Mouse (Mus musculus): ENCODE results near the gene Edem3.

Edem3 gene

GRCm38 (mm10) chr1:151754881-151755659, at the start of gene Edem3:
TSS of gene Edem3 (plus strand) at chr1:151755371.
- peak; percentile 98 for DNase-seq (ENCODE audit: low spot score in 2 of 2)

DNA sequence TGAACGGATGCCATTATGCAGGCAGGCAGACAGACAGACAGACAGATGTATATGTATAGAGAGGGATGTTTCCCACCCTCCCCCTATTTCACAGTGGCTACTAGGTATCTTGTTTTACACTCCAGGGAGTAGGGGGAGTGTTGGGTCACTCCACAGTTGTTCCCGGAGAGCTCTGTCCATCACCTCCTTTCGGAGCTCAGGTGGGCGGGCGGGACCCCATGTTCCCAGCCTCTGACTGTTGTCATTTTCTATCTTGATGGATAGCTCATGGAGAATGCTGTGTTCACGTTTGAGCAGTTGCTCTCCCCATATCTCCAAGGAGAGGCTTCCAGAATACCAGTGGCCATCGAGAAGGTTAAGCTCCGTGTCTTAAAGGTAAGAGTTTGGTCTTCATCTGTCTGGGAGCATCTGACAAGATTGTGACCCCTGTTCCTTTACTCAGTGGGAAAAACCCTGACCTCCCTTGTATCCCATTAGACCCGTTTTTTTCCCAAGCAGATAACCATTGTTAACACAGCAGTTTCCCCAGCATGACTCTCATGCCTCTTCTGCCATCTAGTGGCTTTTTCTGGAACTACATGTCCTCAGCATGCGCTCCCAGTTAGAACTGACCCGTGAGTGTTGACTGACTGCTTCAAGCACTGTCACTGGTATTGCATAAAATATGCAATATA, 49.3 kb upstream of the Edem3 start:
- DNase-seq (ENCODE audit: low spot score in 2 of 2) = peak; percentile 69 to 73

- no peak for DNase-seq (ENCODE audit: low spot score in 2 of 2)
These were observed 48.8 kb upstream of the Edem3 start for GRCm38 (mm10) chr1:151706397-151706752.

GRCm38 (mm10) chr1:151708966-151709733, 46.0 kb upstream of the Edem3 start:
- DNase-seq (ENCODE audit: low spot score in 2 of 2) = no peak

DNA sequence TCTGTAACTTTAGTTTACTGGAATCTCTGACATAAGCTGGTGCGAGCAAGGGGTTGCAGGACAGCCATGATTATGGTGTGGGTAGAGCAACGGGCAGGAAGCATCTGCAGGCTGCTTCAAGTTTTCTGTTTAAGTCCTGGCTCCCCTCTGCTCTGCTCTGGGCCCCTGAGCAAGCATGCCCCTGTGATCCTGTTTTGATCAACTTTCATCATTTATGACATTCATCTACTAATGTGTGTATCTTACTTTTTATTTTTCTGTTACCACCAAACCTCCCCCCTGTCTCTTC, 45.5 kb upstream of the Edem3 start:
- no peak for DNase-seq (ENCODE audit: low spot score in 2 of 2)

- DNase-seq (ENCODE audit: low spot score in 2 of 2) = no peak
These were observed 44.6 kb upstream of the Edem3 start for GRCm38 (mm10) chr1:151710424-151711055.

DNA sequence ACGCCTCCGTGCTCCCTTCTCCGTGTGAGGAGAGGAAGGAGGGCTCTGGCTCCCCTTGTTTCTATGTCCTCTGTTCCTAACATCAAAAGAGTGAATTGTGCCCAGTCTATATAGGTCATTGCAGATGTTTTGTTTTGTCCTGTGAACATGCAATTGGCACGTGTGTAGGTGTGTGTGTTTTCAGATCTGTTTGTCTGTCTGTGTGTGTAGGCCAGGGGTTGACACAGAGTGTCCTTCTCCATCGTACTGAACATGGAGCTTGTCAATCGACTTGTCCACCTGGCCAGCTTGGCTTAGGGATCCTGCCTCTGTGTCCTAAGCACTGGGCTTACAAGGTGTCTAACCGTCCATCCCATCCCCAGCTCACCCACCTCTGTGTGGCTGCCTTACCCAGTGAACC, 44.1 kb upstream of the Edem3 start:
- no peak for DNase-seq (ENCODE audit: low spot score in 2 of 2)

- no peak for DNase-seq (ENCODE audit: low spot score in 2 of 2)
These were observed 42.5 kb upstream of the Edem3 start for GRCm38 (mm10) chr1:151712664-151713063.

DNA sequence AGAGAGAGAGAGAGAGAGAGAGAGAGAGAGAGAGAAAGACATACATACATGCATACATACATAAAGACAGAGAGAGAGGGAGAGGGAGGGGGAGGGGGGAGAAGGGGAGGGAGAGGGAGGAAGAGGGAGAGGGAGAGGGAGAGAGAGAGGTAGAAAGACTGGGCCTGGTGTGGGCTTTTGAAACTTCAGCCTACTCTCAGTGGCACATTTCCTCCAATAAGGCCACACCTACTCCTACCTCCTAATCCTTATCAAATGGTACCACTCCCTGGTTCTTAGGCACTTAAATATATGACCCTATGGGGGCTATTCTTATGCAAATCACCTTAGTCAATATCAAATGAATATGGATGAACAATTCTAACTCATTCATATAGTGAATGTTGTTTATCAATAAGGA, 41.5 kb upstream of the Edem3 start:
- no peak for DNase-seq (ENCODE audit: low spot score in 2 of 2)

- DNase-seq (ENCODE audit: low spot score in 2 of 2) = no peak
These were observed 39.0 kb upstream of the Edem3 start for GRCm38 (mm10) chr1:151716024-151716710.

DNA sequence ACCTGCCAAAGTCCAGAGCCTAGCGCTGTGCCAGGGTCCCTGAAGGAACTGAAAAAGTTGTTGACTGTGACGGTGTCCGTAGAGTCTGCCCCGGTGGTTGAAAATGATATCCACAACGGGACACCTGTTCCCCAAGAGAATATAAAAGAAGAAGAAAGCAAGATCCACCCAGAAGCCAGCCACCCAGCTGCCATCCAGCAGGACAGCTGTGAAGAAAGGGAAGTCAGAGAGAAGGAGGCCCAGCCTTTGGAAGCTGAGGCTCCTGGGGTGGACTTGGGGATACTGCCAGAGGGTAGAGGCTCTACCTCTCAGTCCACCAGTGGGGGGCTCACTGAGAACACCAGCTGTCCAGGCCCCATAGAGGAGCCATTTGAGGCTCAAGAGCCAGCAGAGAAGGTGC, 37.5 kb upstream of the Edem3 start:
- DNase-seq (ENCODE audit: low spot score in 2 of 2) = peak in 1 of 2 experiments; percentile 15

- DNase-seq (ENCODE audit: low spot score in 2 of 2) = no peak
These were observed 36.6 kb upstream of the Edem3 start for GRCm38 (mm10) chr1:151718575-151718974.

DNA sequence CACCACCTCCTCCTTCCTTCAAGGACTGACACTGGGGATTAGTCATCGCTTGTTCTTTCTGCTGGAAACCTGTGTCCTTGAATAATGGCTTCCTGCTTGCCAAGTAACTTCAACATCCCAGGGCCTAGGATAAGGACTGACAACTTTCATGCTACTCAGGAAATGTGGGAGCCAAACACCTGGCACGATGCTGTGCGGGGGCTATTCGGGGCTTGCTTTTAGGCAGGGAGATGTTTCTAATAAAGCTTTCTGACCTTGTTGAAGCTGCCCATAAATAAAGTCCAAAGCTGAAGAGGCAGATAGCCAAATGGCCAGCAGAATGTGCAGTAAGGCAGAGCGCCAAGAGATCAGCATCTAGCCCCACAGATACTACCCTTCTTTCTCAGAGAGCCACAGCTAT, 35.3 kb upstream of the Edem3 start:
- DNase-seq (ENCODE audit: low spot score in 2 of 2) = no peak

GRCm38 (mm10) chr1:151720566-151720965, 34.6 kb upstream of the Edem3 start:
- DNase-seq (ENCODE audit: low spot score in 2 of 2) = no peak

- DNase-seq (ENCODE audit: low spot score in 2 of 2) = no peak
These were observed 33.7 kb upstream of the Edem3 start for GRCm38 (mm10) chr1:151721357-151721983.

DNA sequence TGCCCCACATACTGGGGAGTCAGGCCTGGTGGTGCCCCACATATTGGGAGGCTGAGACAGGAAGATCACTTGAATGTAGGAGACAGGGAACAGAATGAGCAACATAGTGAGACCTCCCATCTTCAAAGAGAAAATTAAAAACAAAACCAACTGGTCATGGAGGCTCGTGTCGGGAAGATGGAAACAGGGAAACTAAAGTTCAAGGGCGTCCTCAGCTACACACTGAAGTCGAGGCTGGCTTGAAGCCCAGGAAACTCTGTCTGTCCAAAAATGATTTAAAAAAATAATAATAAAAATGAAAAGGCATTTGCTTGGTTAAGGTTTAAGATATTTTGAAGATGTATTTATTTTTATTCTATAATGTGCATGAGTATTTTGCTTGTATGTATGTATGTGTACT, 31.4 kb upstream of the Edem3 start:
- DNase-seq (ENCODE audit: low spot score in 2 of 2) = no peak

DNA sequence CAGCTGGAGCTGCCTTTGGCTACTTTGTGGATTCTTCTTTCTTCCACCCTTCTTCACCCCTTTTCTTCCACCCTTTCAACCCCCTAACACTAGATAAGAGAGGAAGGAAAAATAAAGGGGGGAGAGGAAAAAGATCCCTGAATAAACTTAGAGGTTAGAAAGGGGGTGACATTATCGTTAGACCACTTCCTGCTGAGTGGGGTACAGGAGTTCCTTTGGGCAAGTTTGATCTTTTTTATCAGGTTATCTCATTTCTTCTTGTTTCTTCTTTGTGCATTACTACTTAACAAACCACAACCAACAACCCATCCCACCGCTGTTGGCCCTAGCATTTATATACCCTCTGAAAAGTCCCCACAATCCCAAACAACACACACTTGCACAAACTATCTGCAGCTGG, 29.6 kb upstream of the Edem3 start:
- DNase-seq (ENCODE audit: low spot score in 2 of 2) = no peak

GRCm38 (mm10) chr1:151726358-151726757, 28.8 kb upstream of the Edem3 start:
- no peak for DNase-seq (ENCODE audit: low spot score in 2 of 2)

DNA sequence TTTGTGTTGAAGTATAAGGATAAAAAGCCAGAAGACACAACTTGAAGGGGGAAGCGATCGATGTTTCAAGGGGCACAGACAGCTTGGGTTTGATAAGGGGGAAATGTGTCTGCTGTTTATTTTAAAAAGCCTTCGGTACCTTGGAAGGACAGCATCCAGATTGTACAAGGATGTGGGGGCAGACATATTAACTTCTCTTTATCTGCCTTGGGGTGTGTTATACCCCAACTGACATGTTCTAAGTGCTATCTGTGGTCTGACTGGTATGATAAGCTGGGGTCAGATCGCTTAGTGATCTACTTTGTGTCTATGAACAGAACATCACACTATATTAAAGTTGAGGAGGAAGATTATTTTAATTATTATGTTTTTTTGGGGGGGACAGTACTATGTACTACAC, 27.0 kb upstream of the Edem3 start:
- no peak for DNase-seq (ENCODE audit: low spot score in 2 of 2)

- DNase-seq (ENCODE audit: low spot score in 2 of 2) = no peak
These were observed 18.0 kb upstream of the Edem3 start for GRCm38 (mm10) chr1:151737146-151737545.

DNA sequence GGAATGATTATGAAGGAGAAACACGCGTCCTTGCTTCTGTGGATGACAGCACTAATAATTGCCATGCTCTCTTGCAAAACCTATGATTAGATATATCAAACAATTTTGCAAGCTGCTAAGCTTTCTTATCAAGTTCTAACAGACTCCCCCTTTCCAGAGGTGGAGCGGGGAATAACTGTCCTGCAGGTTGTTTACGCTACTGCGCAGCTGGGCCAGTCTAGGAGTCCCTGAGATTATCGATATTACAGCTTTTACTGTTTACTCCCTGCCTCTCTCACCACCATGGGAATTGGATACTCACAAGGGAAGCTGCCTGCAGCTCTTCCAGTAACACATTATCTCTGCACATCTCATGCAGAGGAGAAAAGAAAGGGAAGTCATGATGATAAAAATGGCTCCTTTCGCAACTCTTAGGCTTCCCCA, 14.0 kb upstream of the Edem3 start:
- no peak for DNase-seq (ENCODE audit: low spot score in 2 of 2)
